ENCODE assay signal across 16 mouse cellular contexts in genomic region chr2:68794616-68795015, GRCm38 (mm10).
DNase-seq lines count a peak whose midpoint lies in the region; ATAC-seq and TF ChIP-seq lines count a peak whose summit lies in the region.
"Had no signal": no experiment of that assay in that cellular context is flagged by ENCODE, and none has a peak within 500 bp of the region (broad histone marks: within the 10 kb centered on the region; RNA-seq: fewer than 3 reads in every experiment).

No protein-coding gene starts in this region.

- ATAC-seq in lung, postnatal 0 days = no peak
- ATAC-seq in hindbrain, postnatal 0 days = no peak
- ATAC-seq in neural tube, embryonic 15.5 days (ENCODE audit: low FRiP score) = no peak
- ATAC-seq in megakaryocyte progenitor cell, adult 5-6 weeks (replicated peaks; ENCODE audit: poor library complexity) = no peak
- ATAC-seq: intestine, postnatal 0 days; Patski had no signal

- H3K4me3 ChIP-seq in lung, postnatal 0 days (ENCODE audit: low read depth, low read length) = no peak overlapping the region
- H3K4me3 ChIP-seq in hindbrain, postnatal 0 days (ENCODE audit: low read length) = no peak overlapping the region
- no peak overlapping the region for H3K4me3 ChIP-seq in neural tube, embryonic 15.5 days (replicated peaks)
- H3K4me3 ChIP-seq: embryonic facial prominence, embryonic 15.5 days had no signal

- H3K27me3 ChIP-seq in lung, postnatal 0 days (replicated peaks; ENCODE audit: insufficient read depth, low read length) = no peaks in the 10 kb centered on the region
- no peaks in the 10 kb centered on the region for H3K27me3 ChIP-seq in hindbrain, postnatal 0 days (ENCODE audit: insufficient read depth, low read length)
- no peaks in the 10 kb centered on the region for H3K27me3 ChIP-seq in neural tube, embryonic 15.5 days (replicated peaks)
- H3K27me3 ChIP-seq: embryonic facial prominence, embryonic 15.5 days; Patski had no signal

- no peak overlapping the region for H3K4me2 ChIP-seq in lung, postnatal 0 days (replicated peaks; ENCODE audit: low read depth, low read length)
- peak overlapping the region; percentile 42 for H3K4me2 ChIP-seq in hindbrain, postnatal 0 days (ENCODE audit: low read depth, low read length)
- peak overlapping the region; percentile 25 for H3K4me2 ChIP-seq in neural tube, embryonic 15.5 days
- H3K4me2 ChIP-seq: embryonic facial prominence, embryonic 15.5 days had no signal

- H3K4me1 ChIP-seq in lung, postnatal 0 days (ENCODE audit: insufficient read depth, low read depth, low read length) = peaks cover 5% of the 10 kb centered on the region; the same call in 1 of the 2 replicates
- peaks cover 4% of the 10 kb centered on the region; the same call in 1 of the 2 replicates for H3K4me1 ChIP-seq in hindbrain, postnatal 0 days (ENCODE audit: insufficient read depth, low read length)
- H3K4me1 ChIP-seq in neural tube, embryonic 15.5 days = peaks cover 12% of the 10 kb centered on the region
- H3K4me1 ChIP-seq: embryonic facial prominence, embryonic 15.5 days had no signal

- peak; percentile 7 to 11 for DNase-seq in cerebellum, adult 18-20 months
- no peak for DNase-seq in cerebellum, adult 11-12 months
- peak; percentile 27 for DNase-seq in lung, postnatal 0 days (ENCODE audit: low spot score)
- DNase-seq in lung, postnatal 4 days = no peak
- peak; percentile 39 for DNase-seq in hindbrain, postnatal 0 days (ENCODE audit: low spot score)
- no peak for DNase-seq in right cerebral cortex, adult 18-20 months
- DNase-seq: cerebellum, postnatal 36 days; kidney, postnatal 25 days; retina, postnatal 1 day; thymus, postnatal 25 days had no signal

- H3K27ac ChIP-seq in lung, postnatal 0 days (ENCODE audit: low read length) = no peak overlapping the region
- H3K27ac ChIP-seq in hindbrain, postnatal 0 days = no peak overlapping the region
- no peak overlapping the region for H3K27ac ChIP-seq in neural tube, embryonic 15.5 days (replicated peaks)
- H3K27ac ChIP-seq: embryonic facial prominence, embryonic 15.5 days; stomach, postnatal 0 days had no signal

- WGBS in lung, postnatal 0 days = 51% methylated on average over 9 of the region's 9 CpGs
- 10% methylated on average over 9 of the region's 9 CpGs for WGBS in hindbrain, postnatal 0 days
- WGBS in neural tube, embryonic 15.5 days = 14% methylated on average over 9 of the region's 9 CpGs

- TF ChIP-seq CTCF in lung, postnatal 0 days (IDR thresholded peaks at IDR 0.05) = no peak
- no peak for TF ChIP-seq CTCF in hindbrain, postnatal 0 days (IDR thresholded peaks at IDR 0.05; ENCODE audit: low read depth)

- H3K9me3 ChIP-seq in lung, postnatal 0 days (ENCODE audit: low read length) = no peaks in the 10 kb centered on the region
- no peaks in the 10 kb centered on the region for H3K9me3 ChIP-seq in hindbrain, postnatal 0 days (ENCODE audit: low read length)
- H3K9me3 ChIP-seq in neural tube, embryonic 15.5 days (replicated peaks) = no peaks in the 10 kb centered on the region
- H3K9me3 ChIP-seq: embryonic facial prominence, embryonic 15.5 days had no signal

- no peaks in the 10 kb centered on the region for H3K36me3 ChIP-seq in lung, postnatal 0 days (ENCODE audit: insufficient read depth, low read length)
- no peaks in the 10 kb centered on the region for H3K36me3 ChIP-seq in hindbrain, postnatal 0 days (ENCODE audit: insufficient read depth, low read length)
- no peaks in the 10 kb centered on the region for H3K36me3 ChIP-seq in neural tube, embryonic 15.5 days
- H3K36me3 ChIP-seq: embryonic facial prominence, embryonic 15.5 days had no signal

- H3K9ac ChIP-seq in lung, postnatal 0 days (replicated peaks; ENCODE audit: low read depth) = no peak overlapping the region
- no peak overlapping the region for H3K9ac ChIP-seq in hindbrain, postnatal 0 days (replicated peaks; ENCODE audit: low read length)
- H3K9ac ChIP-seq in neural tube, embryonic 15.5 days (replicated peaks) = no peak overlapping the region
- H3K9ac ChIP-seq: embryonic facial prominence, embryonic 15.5 days had no signal

- no peak for TF ChIP-seq EP300 in lung, postnatal 0 days (IDR thresholded peaks at IDR 0.05)

Comparison
In these comparisons a context has a peak if more than half of its experiments do, and no peak if none do; other contexts are left out.
1. DNase-seq: peak in cerebellum, adult 18-20 months (2 of 2), lung, postnatal 0 days (single experiment) and hindbrain, postnatal 0 days (single experiment); none in cerebellum, adult 11-12 months (single experiment), lung, postnatal 4 days (0 of 2) and right cerebral cortex, adult 18-20 months (single experiment).